7 mouse cellular contexts compared by ENCODE assay signal in genomic region chr13:21981803-21982193, GRCm38 (mm10). TPM values are rescaled to one million over a fixed set of nuclear protein-coding genes. Genes with fewer than 3 reads are reported as not detected.
DNase-seq lines count a peak whose midpoint lies in the region; ATAC-seq and TF ChIP-seq lines count a peak whose summit lies in the region.

No protein-coding gene starts in this region.

- H3K9ac ChIP-seq in lung, embryonic 14.5 days: peak overlapping the region; percentile 73
- H3K9ac ChIP-seq in forebrain, embryonic 12.5 days: peak overlapping the region; percentile 76
- H3K9ac ChIP-seq in limb, embryonic 12.5 days (replicated peaks): peak overlapping the region; percentile 73

- no peak for DNase-seq in lung, embryonic 14.5 days
- no peak for DNase-seq in lung, postnatal 4 days
- no peak for DNase-seq in adipocyte (ENCODE audit: low spot score)

- H3K36me3 ChIP-seq in lung, embryonic 14.5 days (ENCODE audit: insufficient read depth): no peaks in the 10 kb centered on the region
- H3K36me3 ChIP-seq in forebrain, embryonic 12.5 days (replicated peaks): no peaks in the 10 kb centered on the region
- H3K36me3 ChIP-seq in limb, embryonic 12.5 days: no peaks in the 10 kb centered on the region
- H3K36me3 ChIP-seq in small intestine, adult 2 months (ENCODE audit: control insufficient read depth, insufficient read depth, low read length): no peaks in the 10 kb centered on the region

- WGBS in lung, embryonic 14.5 days: 7% methylated on average over 17 of the region's 17 CpGs
- 3% methylated on average over 17 of the region's 17 CpGs for WGBS in forebrain, embryonic 12.5 days
- WGBS in limb, embryonic 12.5 days: 5% methylated on average over 17 of the region's 17 CpGs
- 26% methylated on average over 17 of the region's 17 CpGs for WGBS in small intestine, adult 2 months

- no peak for TF ChIP-seq CTCF in lung, embryonic 14.5 days (IDR thresholded peaks at IDR 0.05; ENCODE audit: low read depth)
- no peak for TF ChIP-seq CTCF in small intestine, adult 2 months (IDR thresholded peaks at IDR 0.05; ENCODE audit: extremely low read depth, insufficient read length, insufficient replicate concordance, low read depth, low read length)

- no peaks in the 10 kb centered on the region for H3K9me3 ChIP-seq in lung, embryonic 14.5 days (ENCODE audit: low read depth, low read length)
- H3K9me3 ChIP-seq in forebrain, embryonic 12.5 days: no peaks in the 10 kb centered on the region
- H3K9me3 ChIP-seq in limb, embryonic 12.5 days: no peaks in the 10 kb centered on the region

- peak; percentile 54 for ATAC-seq in lung, embryonic 14.5 days (ENCODE audit: insufficient read depth)
- ATAC-seq in forebrain, embryonic 12.5 days (ENCODE audit: low FRiP score): peak; percentile 36; the same call in 1 of the 2 replicates
- peak; percentile 31; the same call in 1 of the 2 replicates for ATAC-seq in limb, embryonic 12.5 days (ENCODE audit: insufficient number of reproducible peaks, insufficient read depth, low FRiP score, low TSS enrichment, low read depth)
- no peak for ATAC-seq in activated CD4-positive, CD25-positive, alpha-beta regulatory T cell, adult 4 months

- peak overlapping the region; percentile 61 for H3K4me3 ChIP-seq in lung, embryonic 14.5 days (ENCODE audit: low read depth, low read length)
- peak overlapping the region; percentile 57 for H3K4me3 ChIP-seq in forebrain, embryonic 12.5 days (replicated peaks)
- peak overlapping the region; percentile 56 for H3K4me3 ChIP-seq in limb, embryonic 12.5 days (replicated peaks)
- H3K4me3 ChIP-seq in small intestine, adult 2 months (ENCODE audit: low read depth, low read length): peak overlapping the region; percentile 57

- peaks cover 29% of the 10 kb centered on the region for H3K27me3 ChIP-seq in lung, embryonic 14.5 days (ENCODE audit: insufficient read depth, low read length)
- peaks cover 72% of the 10 kb centered on the region for H3K27me3 ChIP-seq in forebrain, embryonic 12.5 days
- peaks cover 59% of the 10 kb centered on the region for H3K27me3 ChIP-seq in limb, embryonic 12.5 days
- H3K27me3 ChIP-seq in small intestine, adult 2 months (ENCODE audit: control insufficient read depth, insufficient read depth, low read length): peaks cover 28% of the 10 kb centered on the region

- H3K4me2 ChIP-seq in lung, embryonic 14.5 days: peak overlapping the region; percentile 92
- H3K4me2 ChIP-seq in forebrain, embryonic 12.5 days: peak overlapping the region; percentile 94
- peak overlapping the region; percentile 90 for H3K4me2 ChIP-seq in limb, embryonic 12.5 days

- TF ChIP-seq POLR2A in small intestine, adult 2 months (IDR thresholded peaks at IDR 0.05; ENCODE audit: low read depth, low read length): no peak

- H3K4me1 ChIP-seq in lung, embryonic 14.5 days (ENCODE audit: insufficient read depth): no peaks in the 10 kb centered on the region; the same call in 1 of the 2 replicates
- H3K4me1 ChIP-seq in forebrain, embryonic 12.5 days: peaks cover 10% of the 10 kb centered on the region
- peaks cover 8% of the 10 kb centered on the region for H3K4me1 ChIP-seq in limb, embryonic 12.5 days (replicated peaks)
- H3K4me1 ChIP-seq in small intestine, adult 2 months (ENCODE audit: control insufficient read depth, insufficient read depth, insufficient read length, low read length): peaks cover 10% of the 10 kb centered on the region

- no peak overlapping the region for H3K27ac ChIP-seq in lung, embryonic 14.5 days (ENCODE audit: low read depth)
- H3K27ac ChIP-seq in forebrain, embryonic 12.5 days: no peak overlapping the region
- H3K27ac ChIP-seq in limb, embryonic 12.5 days: no peak overlapping the region
- no peak overlapping the region for H3K27ac ChIP-seq in small intestine, adult 2 months (ENCODE audit: insufficient read depth, low read depth, low read length)

RNA-seq across cellular contexts. Expression of gene Pom121l2, which starts 0.8 kb away (rescaled TPM):
- polyA plus RNA-seq in lung, embryonic 14.5 days (2014; fragmentation: Nextera tagmentation; extraction: Ambion mirVana): 0.12 and 0.26 TPM in 2 replicates
- 0.13 TPM in 1 of 2 replicates, not detected in the other for polyA plus RNA-seq in forebrain, embryonic 12.5 days (2016; fragmentation: Nextera tagmentation; extraction: Ambion mirVana)
- polyA plus RNA-seq in limb, embryonic 12.5 days (2016; fragmentation: Nextera tagmentation; extraction: Ambion mirVana): 0.30 and 0.32 TPM in 2 replicates
- polyA plus RNA-seq in small intestine, adult 2 months (2012; rRNA removed): not detected in 2 replicates
- not detected for polyA plus RNA-seq in activated CD4-positive, CD25-positive, alpha-beta regulatory T cell, adult 4 months (2017; shearing (Covaris generic))

RNA-seq across cellular contexts. Expression of gene Prss16, which starts 27.7 kb away (rescaled TPM):
- polyA plus RNA-seq in lung, embryonic 14.5 days (2014; fragmentation: Nextera tagmentation; extraction: Ambion mirVana): 1.6 and 2.0 TPM in 2 replicates
- polyA plus RNA-seq in forebrain, embryonic 12.5 days (2016; fragmentation: Nextera tagmentation; extraction: Ambion mirVana): 0.28 TPM in 1 of 2 replicates, not detected in the other
- 1.2 TPM in 2 replicates for polyA plus RNA-seq in limb, embryonic 12.5 days (2016; fragmentation: Nextera tagmentation; extraction: Ambion mirVana)
- 1.2 and 2.0 TPM in 2 replicates for polyA plus RNA-seq in small intestine, adult 2 months (2012; rRNA removed)
- polyA plus RNA-seq in activated CD4-positive, CD25-positive, alpha-beta regulatory T cell, adult 4 months (2017; shearing (Covaris generic)): under 1 TPM; 0.19 to 0.48 TPM

RNA-seq across cellular contexts. Expression of gene Zfp184, which starts 36.9 kb away (rescaled TPM):
- 16.0 and 16.4 TPM in 2 replicates for polyA plus RNA-seq in lung, embryonic 14.5 days (2014; fragmentation: Nextera tagmentation; extraction: Ambion mirVana)
- polyA plus RNA-seq in forebrain, embryonic 12.5 days (2016; fragmentation: Nextera tagmentation; extraction: Ambion mirVana): 24.5 and 26.7 TPM in 2 replicates
- polyA plus RNA-seq in limb, embryonic 12.5 days (2016; fragmentation: Nextera tagmentation; extraction: Ambion mirVana): 23.2 and 25.2 TPM in 2 replicates
- 0.13 and 0.23 TPM in 2 replicates for polyA plus RNA-seq in small intestine, adult 2 months (2012; rRNA removed)
- not detected for polyA plus RNA-seq in activated CD4-positive, CD25-positive, alpha-beta regulatory T cell, adult 4 months (2017; shearing (Covaris generic))

RNA-seq across cellular contexts. Expression of gene Hist1h2ah, which starts 53.6 kb away (rescaled TPM):
- 21.2 and 21.6 TPM in 2 replicates for polyA plus RNA-seq in lung, embryonic 14.5 days (2014; fragmentation: Nextera tagmentation; extraction: Ambion mirVana)
- 7.0 and 22.0 TPM in 2 replicates for polyA plus RNA-seq in forebrain, embryonic 12.5 days (2016; fragmentation: Nextera tagmentation; extraction: Ambion mirVana)
- 24.8 and 50.4 TPM in 2 replicates for polyA plus RNA-seq in limb, embryonic 12.5 days (2016; fragmentation: Nextera tagmentation; extraction: Ambion mirVana)
- polyA plus RNA-seq in small intestine, adult 2 months (2012; rRNA removed): 106 and 238 TPM in 2 replicates
- 100 to 1,000 TPM in 1 of 2 experiments, not detected in 1; 174 TPM for polyA plus RNA-seq in activated CD4-positive, CD25-positive, alpha-beta regulatory T cell, adult 4 months (2017; shearing (Covaris generic))

RNA-seq across cellular contexts. Expression of gene Hist1h2bk, which starts 53.9 kb away (rescaled TPM):
- polyA plus RNA-seq in lung, embryonic 14.5 days (2014; fragmentation: Nextera tagmentation; extraction: Ambion mirVana): 8.6 and 11.7 TPM in 2 replicates
- polyA plus RNA-seq in forebrain, embryonic 12.5 days (2016; fragmentation: Nextera tagmentation; extraction: Ambion mirVana): 10.0 and 10.5 TPM in 2 replicates
- polyA plus RNA-seq in limb, embryonic 12.5 days (2016; fragmentation: Nextera tagmentation; extraction: Ambion mirVana): 21.0 and 25.9 TPM in 2 replicates
- 34.9 and 41.4 TPM in 2 replicates for polyA plus RNA-seq in small intestine, adult 2 months (2012; rRNA removed)
- 1 to 10 TPM; 2.6 to 4.2 TPM for polyA plus RNA-seq in activated CD4-positive, CD25-positive, alpha-beta regulatory T cell, adult 4 months (2017; shearing (Covaris generic))

Comparison
In these comparisons a context has a peak if more than half of its experiments do, and no peak if none do; other contexts are left out.
1. RNA of gene Zfp184, which starts 36.9 kb away (polyA plus RNA-seq): 24.5 to 26.7 TPM in forebrain, embryonic 12.5 days, 23.2 to 25.2 TPM in limb, embryonic 12.5 days and 16.0 to 16.4 TPM in lung, embryonic 14.5 days; 0.13 to 0.23 TPM in small intestine, adult 2 months and not detected in activated CD4-positive, CD25-positive, alpha-beta regulatory T cell, adult 4 months; every median in the first group is over 10 times any median in the second.
2. Peak in every context shown above with its lines, with median percentiles within 50 percentile points of each other: H3K4me2 ChIP-seq, H3K4me3 ChIP-seq and H3K9ac ChIP-seq.